Comparison of ENCODE assay signal across 8 mouse cellular contexts in genomic region chr6:142757334-142757965, GRCm38 (mm10). TPM values are rescaled to one million over a fixed set of nuclear protein-coding genes. Genes with fewer than 3 reads are reported as not detected.
DNase-seq lines count a peak whose midpoint lies in the region; ATAC-seq and TF ChIP-seq lines count a peak whose summit lies in the region.

No protein-coding gene starts in this region.

- ATAC-seq in hindbrain, embryonic 12.5 days (ENCODE audit: low FRiP score): no peak

- TF ChIP-seq CTCF in left cerebral cortex, adult 2 months (IDR thresholded peaks at IDR 0.05): no peak

- H3K36me3 ChIP-seq in hindbrain, embryonic 12.5 days: peaks cover 4% of the 10 kb centered on the region; the same call in 1 of the 2 replicates
- H3K36me3 ChIP-seq in macrophage (ENCODE audit: inconsistent target): no peaks in the 10 kb centered on the region

- H3K27me3 ChIP-seq in hindbrain, embryonic 12.5 days: peaks cover 22% of the 10 kb centered on the region

- no peak for DNase-seq in left cerebral cortex, adult 2 months (ENCODE audit: extremely low spot score in 1 of 2, low spot score in 2 of 2)
- DNase-seq in left cerebral cortex, postnatal 36 days (ENCODE audit: low spot score in 2 of 2): no peak
- DNase-seq in c-Kit-positive CD71-positive TER-119-positive erythroid progenitor cells, embryonic 14.5 days (ENCODE audit: low spot score): peak; percentile 87
- no peak for DNase-seq in urinary bladder, adult 2 months (ENCODE audit: low spot score)
- no peak for DNase-seq in cerebellum, adult 18-20 months
- no peak for DNase-seq in layer of hippocampus, postnatal 25 days (ENCODE audit: extremely low spot score in 1 of 2, low spot score in 1 of 2)

- H3K79me2 ChIP-seq in macrophage (ENCODE audit: inconsistent target): peaks cover 56% of the 10 kb centered on the region

- H3K9ac ChIP-seq in hindbrain, embryonic 12.5 days: peak overlapping the region; percentile 86

- peak overlapping the region; percentile 90 for H3K27ac ChIP-seq in left cerebral cortex, adult 2 months
- peak overlapping the region; percentile 86; the same call in 1 of the 2 replicates for H3K27ac ChIP-seq in hindbrain, embryonic 12.5 days
- peak overlapping the region; percentile 24 for H3K27ac ChIP-seq in macrophage

- intact Hi-C loops in left cerebral cortex, adult 2 months (cut with DNase I): no loop called here
- intact Hi-C loops in left cerebral cortex, postnatal 36 days (cut with DNase I): no loop called here

- H3K4me3 ChIP-seq in left cerebral cortex, adult 2 months: peak overlapping the region; percentile 92
- peak overlapping the region; percentile 80 for H3K4me3 ChIP-seq in hindbrain, embryonic 12.5 days
- peak overlapping the region; percentile 62 for H3K4me3 ChIP-seq in macrophage (ENCODE audit: inconsistent target)

- 54% methylated on average over 10 of the region's 10 CpGs for WGBS in hindbrain, embryonic 12.5 days
- WGBS in macrophage (ENCODE audit: missing documents): 0% methylated on average over 10 of the region's 10 CpGs

- peaks cover 16% of the 10 kb centered on the region for H3K4me1 ChIP-seq in hindbrain, embryonic 12.5 days

- peak overlapping the region; percentile 62 for H3K4me2 ChIP-seq in hindbrain, embryonic 12.5 days (replicated peaks)

- H3K9me3 ChIP-seq in hindbrain, embryonic 12.5 days (replicated peaks): no peaks in the 10 kb centered on the region

RNA-seq across cellular contexts. Expression of gene Cmas, which starts 1.0 kb away (rescaled TPM):
- 100 to 1,000 TPM; 107 to 111 TPM for total RNA-seq in left cerebral cortex, adult 2 months (2021)
- 100 to 1,000 TPM; 108 to 115 TPM for total RNA-seq in left cerebral cortex, postnatal 36 days (2021)
- 138 and 139 TPM in 2 replicates for polyA plus RNA-seq in hindbrain, embryonic 12.5 days (2016; fragmentation: Nextera tagmentation; extraction: Ambion mirVana)
- 10 to 100 TPM in 22 of 26 experiments, 1 to 10 TPM in 4; 5.7 to 76.5 (median 31.4) TPM for total RNA-seq in macrophage (2018; cell fraction: chromatin; rRNA removed)
- 10 to 100 TPM; 28.3 to 52.6 (median 38.4) TPM for total RNA-seq in macrophage (2018; cell fraction: cytosol; rRNA removed)
- 10 to 100 TPM in 25 of 26 experiments, 1 to 10 TPM in 1; 9.8 to 56.1 (median 20.5) TPM for total RNA-seq in macrophage (2018; cell fraction: nucleus; rRNA removed)
- polyA plus RNA-seq in macrophage (2018): 40.5 to 57.4 TPM (median 55.1 TPM) in 3 replicates
- polyA plus RNA-seq in urinary bladder, adult 2 months (2012; rRNA removed): 44.3 and 47.6 TPM in 2 replicates
- 100 to 1,000 TPM in 1 of 2 experiments, 10 to 100 TPM in 1; 99.1 to 108 TPM for total RNA-seq in layer of hippocampus, postnatal 25 days (2021)

RNA-seq across cellular contexts. Expression of gene Sult6b2, which starts 46.9 kb away (rescaled TPM):
- total RNA-seq in left cerebral cortex, adult 2 months (2021): not detected
- under 1 TPM; 0.22 to 0.27 TPM for total RNA-seq in left cerebral cortex, postnatal 36 days (2021)
- not detected in 2 replicates for polyA plus RNA-seq in hindbrain, embryonic 12.5 days (2016; fragmentation: Nextera tagmentation; extraction: Ambion mirVana)
- total RNA-seq in macrophage (2018; cell fraction: chromatin; rRNA removed): not detected
- not detected for total RNA-seq in macrophage (2018; cell fraction: cytosol; rRNA removed)
- not detected for total RNA-seq in macrophage (2018; cell fraction: nucleus; rRNA removed)
- polyA plus RNA-seq in macrophage (2018): not detected in 3 replicates
- not detected in 2 replicates for polyA plus RNA-seq in urinary bladder, adult 2 months (2012; rRNA removed)
- under 1 TPM in 1 of 2 experiments, not detected in 1; 0.15 TPM for total RNA-seq in layer of hippocampus, postnatal 25 days (2021)

RNA-seq across cellular contexts. Expression of gene Abcc9, which starts 55.3 kb away (rescaled TPM):
- total RNA-seq in left cerebral cortex, adult 2 months (2021): 1 to 10 TPM; 4.0 to 4.7 TPM
- total RNA-seq in left cerebral cortex, postnatal 36 days (2021): 1 to 10 TPM; 4.2 to 4.8 TPM
- polyA plus RNA-seq in hindbrain, embryonic 12.5 days (2016; fragmentation: Nextera tagmentation; extraction: Ambion mirVana): 2.4 and 2.8 TPM in 2 replicates
- under 1 TPM in 1 of 26 experiments, not detected in 25; 0.32 TPM for total RNA-seq in macrophage (2018; cell fraction: chromatin; rRNA removed)
- not detected for total RNA-seq in macrophage (2018; cell fraction: cytosol; rRNA removed)
- total RNA-seq in macrophage (2018; cell fraction: nucleus; rRNA removed): not detected
- not detected in 3 replicates for polyA plus RNA-seq in macrophage (2018)
- polyA plus RNA-seq in urinary bladder, adult 2 months (2012; rRNA removed): 20.2 and 33.7 TPM in 2 replicates
- 1 to 10 TPM; 3.2 to 3.5 TPM for total RNA-seq in layer of hippocampus, postnatal 25 days (2021)

Comparison
In these comparisons a context has a peak if more than half of its experiments do, and no peak if none do; other contexts are left out.
1. H3K27ac ChIP-seq: peak in every context shown above with its lines; median percentile 90 in left cerebral cortex, adult 2 months; 86 in hindbrain, embryonic 12.5 days; 24 in macrophage.